Mouse (Mus musculus) liver, embryonic 14.5 days (tissue): ENCODE measurements around the gene 2210010C04Rik.

Experiments
- CTCF ChIP-seq: IDR thresholded peaks from 2 replicates; pipeline ENCODE4 v1.5.1; 2016; ENCODE audit warnings: antibody characterized with exemption, low read depth, control low read depth
- EP300 ChIP-seq: IDR thresholded peaks from 2 replicates; pipeline ENCODE4 v1.6.1; 2016; ENCODE audit warnings: antibody characterized with exemption, low read depth

DNA sequence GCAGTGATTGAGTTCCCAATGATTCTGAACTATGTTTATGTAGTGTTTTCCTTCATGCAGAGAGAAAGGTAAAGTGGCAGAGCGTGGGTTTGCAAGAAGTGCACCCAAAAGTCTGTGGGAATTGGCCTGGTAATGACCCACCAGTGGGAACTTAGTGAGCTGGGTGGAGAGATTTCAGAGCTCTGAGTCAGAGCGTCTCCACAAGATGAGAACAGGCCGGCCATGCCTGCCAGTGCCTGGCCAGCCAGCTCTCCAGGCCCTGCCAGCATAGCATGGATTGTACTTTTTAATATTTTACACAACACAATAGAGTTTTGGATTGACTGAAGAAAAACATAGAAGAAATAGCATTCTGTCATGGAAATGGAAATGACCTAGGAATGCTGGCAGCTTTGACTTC, 4.5 kb downstream of the 2210010C04Rik start:
- no peak for TF ChIP-seq CTCF
- no peak for TF ChIP-seq EP300
